Mouse (Mus musculus) cerebellum, postnatal 14 days (tissue): ENCODE results near the gene Clstn3.
"Not testable (repeated sequence)": the region's sequence is repeated elsewhere in the genome, so short reads cannot be mapped to it uniquely, and the experiment has no call there.

Source experiments
- DNase-seq, 2 experiments: peaks; one replicate each; pipeline ENCODE4 v3.0.0; 2021; ENCODE audit warnings: mixed read lengths in 2 of 2

Clstn3 gene

GRCm38 (mm10) chr6:124478874-124479572 is 14.4 kb upstream of the Clstn3 start:
- no peak for DNase-seq

- no peak for DNase-seq
These were observed 13.5 kb upstream of the Clstn3 start for GRCm38 (mm10) chr6:124477922-124478651.

GRCm38 (mm10) chr6:124477221-124477655 is 12.6 kb upstream of the Clstn3 start:
- no peak for DNase-seq

- no peak for DNase-seq
These were observed 12.2 kb upstream of the Clstn3 start for GRCm38 (mm10) chr6:124476796-124477195.

- DNase-seq, result no peak
These were observed 11.6 kb upstream of the Clstn3 start for GRCm38 (mm10) chr6:124476216-124476615.

- DNase-seq, result not testable (repeated sequence)
These were observed 10.9 kb upstream of the Clstn3 start for GRCm38 (mm10) chr6:124475335-124476075.

GRCm38 (mm10) chr6:124474621-124475020 is 10.0 kb upstream of the Clstn3 start:
- DNase-seq, result no peak

GRCm38 (mm10) chr6:124472801-124473200 is 8.2 kb upstream of the Clstn3 start:
- DNase-seq, result peak; percentile 76 to 86

- not testable (repeated sequence) for DNase-seq
These were observed 7.4 kb upstream of the Clstn3 start for GRCm38 (mm10) chr6:124471783-124472638.

GRCm38 (mm10) chr6:124471121-124471520 is 6.5 kb upstream of the Clstn3 start:
- DNase-seq, result no peak

- DNase-seq, result peak in 1 of 2 experiments; percentile 20
These were observed 1.1 kb upstream of the Clstn3 start for GRCm38 (mm10) chr6:124465729-124466128.

- DNase-seq, result peak in 1 of 2 experiments; percentile 29
These were observed 705 bp upstream of the Clstn3 start for GRCm38 (mm10) chr6:124465299-124465698.

- DNase-seq, result peak; percentile 59 to 64
These were observed 708 bp downstream of the Clstn3 start for GRCm38 (mm10) chr6:124463881-124464291.

- DNase-seq, result no peak
These were observed 5.2 kb downstream of the Clstn3 start for GRCm38 (mm10) chr6:124459388-124459787.

GRCm38 (mm10) chr6:124458505-124458904 is 6.1 kb downstream of the Clstn3 start:
- peak; percentile 94 to 96 for DNase-seq

GRCm38 (mm10) chr6:124457827-124458226 is 6.8 kb downstream of the Clstn3 start:
- peak; percentile 24 to 41 for DNase-seq

- DNase-seq, result no peak
These were observed 8.4 kb downstream of the Clstn3 start for GRCm38 (mm10) chr6:124456243-124456642.

- DNase-seq, result no peak
These were observed 10.8 kb downstream of the Clstn3 start for GRCm38 (mm10) chr6:124453756-124454155.

- no peak for DNase-seq
These were observed 12.6 kb downstream of the Clstn3 start for GRCm38 (mm10) chr6:124451995-124452394.

GRCm38 (mm10) chr6:124449668-124450383 is 14.8 kb downstream of the Clstn3 start:
- no peak for DNase-seq

- DNase-seq, result no peak
These were observed 15.5 kb downstream of the Clstn3 start for GRCm38 (mm10) chr6:124448959-124449667.
